Mouse (Mus musculus) forebrain, embryonic 10.5 days (tissue): ENCODE results near the gene Lap3. TPM values are rescaled to one million over a fixed set of nuclear protein-coding genes. Genes with fewer than 3 reads are reported as not detected.

Source experiments
- DNase-seq: peaks from one replicate; pipeline ENCODE4 v3.0.0-alpha.2; 2017; ENCODE audit warnings: low spot score; ENCODE audit errors: extremely low spot score
- H3K27ac ChIP-seq: fragments of 300-500 bp; sonication (generic); 2 replicates; pipeline ENCODE4 v1.5.1; 2016; ENCODE audit warnings: mild to moderate bottlenecking
- H3K27me3 ChIP-seq: fragments of 300-500 bp; sonication (generic); 2 replicates; pipeline ENCODE4 v1.6.1; 2016; ENCODE audit warnings: mild to moderate bottlenecking; ENCODE audit not compliant: poor library complexity, severe bottlenecking
- H3K36me3 ChIP-seq: fragments of 300-500 bp; sonication (generic); replicated peaks from 2 replicates; pipeline ENCODE4 v1.6.1; 2016; ENCODE audit warnings: mild to moderate bottlenecking, moderate library complexity
- H3K4me1 ChIP-seq: fragments of 300-500 bp; sonication (generic); 2 replicates; pipeline ENCODE4 v1.6.1; 2016
- H3K4me3 ChIP-seq: fragments of 300-500 bp; sonication (generic); 2 replicates; pipeline ENCODE4 v1.5.1; 2016; ENCODE audit warnings: mild to moderate bottlenecking, moderate library complexity
- H3K9me3 ChIP-seq: fragments of 300-500 bp; sonication (generic); 2 replicates; pipeline ENCODE4 v1.6.1; 2016; ENCODE audit warnings: mild to moderate bottlenecking, moderate library complexity
- WGBS: fragments of 180-500 bp; shearing (Covaris S2); methylation state at CpG from one replicate; pipeline ENCODE4 v1.1.7; 2016; 5-methylcytosine and 5-hydroxymethylcytosine counted together
- polyA plus RNA-seq: library from polyadenylated mRNA; unstranded; fragments of >200 nt; fragmentation: Nextera tagmentation; extraction: Ambion mirVana; gene quantifications from 2 replicates; pipeline ENCODE4 v1.2.1, GENCODE M21; 2016

Lap3 gene
- polyA plus RNA-seq, 1 experiment from 2014 or later = 114 TPM

GRCm38 (mm10) chr5:45535177-45535576 is 42.0 kb downstream of the Lap3 start:
- Histone ChIP-seq H3K27me3 (no peaks in the 10 kb centered on the region), H3K27ac (no peak overlapping the region), H3K9me3 (no peaks in the 10 kb centered on the region), H3K4me3 (no peak overlapping the region), H3K4me1 (peaks cover 9% of the 10 kb centered on the region), H3K36me3 (peaks cover 13% of the 10 kb centered on the region)
- DNase-seq = no peak
- WGBS = 75% methylated on average over 4 of the region's 4 CpGs

GRCm38 (mm10) chr5:45539502-45539901 is 46.3 kb downstream of the Lap3 start:
- 62% methylated on average over 10 of the region's 10 CpGs for WGBS
- peaks cover 4% of the 10 kb centered on the region for H3K4me1 ChIP-seq
- H3K36me3 ChIP-seq = no peaks in the 10 kb centered on the region
- DNase-seq = no peak
- H3K9me3 ChIP-seq = no peaks in the 10 kb centered on the region
- no peak overlapping the region for H3K27ac ChIP-seq
- no peaks in the 10 kb centered on the region for H3K27me3 ChIP-seq
- H3K4me3 ChIP-seq = no peak overlapping the region

- WGBS = 70% methylated on average over 5 of the region's 5 CpGs
- Histone ChIP-seq H3K27me3 (no peaks in the 10 kb centered on the region), H3K4me1 (no peaks in the 10 kb centered on the region), H3K27ac (no peak overlapping the region), H3K36me3 (no peaks in the 10 kb centered on the region), H3K4me3 (no peak overlapping the region), H3K9me3 (no peaks in the 10 kb centered on the region)
- no peak for DNase-seq
Measured at GRCm38 (mm10) chr5:45543374-45543773, 50.2 kb downstream of the Lap3 start.

DNA sequence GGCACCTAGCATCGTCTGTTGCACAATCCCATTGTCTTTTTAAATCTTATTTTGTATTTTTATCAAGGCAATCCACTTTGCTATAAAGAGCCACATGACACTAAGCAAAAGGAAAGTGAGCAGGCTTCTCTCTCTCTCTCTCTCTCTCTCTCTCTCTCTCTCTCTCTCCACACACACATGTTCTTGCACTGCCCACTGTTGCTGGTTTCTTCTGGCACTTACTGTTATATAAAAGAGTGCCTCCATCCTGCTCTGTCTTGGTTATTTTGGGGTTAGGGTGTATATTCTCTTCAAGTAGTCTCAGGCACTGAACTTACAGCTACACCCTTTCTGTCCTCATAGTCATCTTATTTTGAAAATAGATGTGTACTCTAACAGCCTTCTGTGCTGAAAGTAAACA is 56.4 kb downstream of the Lap3 start:
- Histone ChIP-seq H3K4me3 (no peak overlapping the region), H3K4me1 (no peaks in the 10 kb centered on the region), H3K27me3 (no peaks in the 10 kb centered on the region), H3K36me3 (no peaks in the 10 kb centered on the region), H3K9me3 (no peaks in the 10 kb centered on the region), H3K27ac (no peak overlapping the region)
- DNase-seq = no peak
- 91% methylated on average over 1 of the region's 1 CpGs for WGBS

Other genes starting within 250 kb of the Lap3 start
- 126 and 127 TPM in 2 replicates for gene Qdpr, start 43.1 kb upstream of the Lap3 start, polyA plus RNA-seq
- gene Clrn2, start 39.6 kb upstream of the Lap3 start, polyA plus RNA-seq = 0.15 TPM in 1 of 2 replicates, not detected in the other
- gene Med28, start 26.9 kb downstream of the Lap3 start, polyA plus RNA-seq = 287 and 301 TPM in 2 replicates
- gene Fam184b, start 146.2 kb downstream of the Lap3 start, polyA plus RNA-seq = 1.2 and 1.4 TPM in 2 replicates
- gene Ncapg, start 176.5 kb downstream of the Lap3 start, polyA plus RNA-seq = 81.2 and 83.1 TPM in 2 replicates